Mouse (Mus musculus) cerebellum, adult 18-20 months (tissue): ENCODE measurements at regions not wholly inside any gene's neighbourhood (a gene's known extent, or its start where the extent isn't known, plus 50 kb on each side); places are given as distances from the start of the nearest gene placed in this dataset.

ENCODE experiments used
- DNase-seq, 2 experiments: peaks; one replicate each; pipeline ENCODE4 v3.0.0; 2021

GRCm38 (mm10) chr13:39774111-39774510 lies 587.1 kb downstream of the Ofcc1 start:
- peak; percentile 2 to 3 for DNase-seq

DNA sequence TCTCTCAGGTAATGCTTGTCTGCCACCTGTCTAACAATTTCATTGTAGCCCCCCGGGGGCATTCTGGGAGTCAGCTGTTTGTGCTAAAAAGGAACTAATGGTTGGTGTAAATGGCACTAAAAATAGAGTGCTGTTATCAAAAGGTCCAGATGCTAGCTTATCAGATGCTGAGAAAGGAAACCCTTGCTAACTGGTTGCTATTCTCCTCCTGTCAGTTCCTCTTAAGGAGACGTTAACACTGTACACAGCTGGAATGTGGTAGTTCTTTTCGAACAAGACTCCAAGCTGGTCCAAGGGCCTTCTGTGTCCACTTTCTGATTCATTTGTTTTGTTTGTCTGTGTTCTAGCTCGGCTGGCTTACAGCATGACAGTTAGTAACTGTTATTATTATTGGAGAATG lies 592.0 kb downstream of the Ofcc1 start:
- DNase-seq = no peak

- DNase-seq = no peak
These were observed 594.4 kb downstream of the Ofcc1 start for GRCm38 (mm10) chr13:39766897-39767296.
